In genomic region chr6:135364041-135364745, GRCm38 (mm10) we compare ENCODE assay signal across 8 mouse cellular contexts. TPM values are rescaled to one million over a fixed set of nuclear protein-coding genes. Genes with fewer than 3 reads are reported as not detected.
A peak's percentile ranks its signal among the peaks of the same experiment; 100 is the strongest.
DNase-seq lines count a peak whose midpoint lies in the region; ATAC-seq and TF ChIP-seq lines count a peak whose summit lies in the region.

No protein-coding gene starts in this region.

- WGBS in heart, embryonic 12.5 days: 41% methylated on average over 9 of the region's 9 CpGs
- WGBS in limb, embryonic 11.5 days: 7% methylated on average over 9 of the region's 9 CpGs
- 14% methylated on average over 9 of the region's 9 CpGs for WGBS in small intestine, adult 2 months

- peak overlapping the region; percentile 86; the same call in 1 of the 2 replicates for H3K4me2 ChIP-seq in CH12.LX (ENCODE audit: insufficient read depth, low read depth, poor library complexity, severe bottlenecking)
- peak overlapping the region; percentile 61 for H3K4me2 ChIP-seq in heart, embryonic 12.5 days
- no peak overlapping the region for H3K4me2 ChIP-seq in limb, embryonic 11.5 days (ENCODE audit: low read depth, severe bottlenecking)

- in situ Hi-C loops in CH12.LX (cut with MboI; ENCODE audit: low pct_ligation_motif_present, low pct_unique_long_range_greater_than_20kb, low sequenced_read_pairs): loop anchor here (10.0 kb wide), 1 partner anchor 189 kb away; no protein-coding TSS in a partner anchor

- TF ChIP-seq RAD21 in CH12.LX (IDR thresholded peaks at IDR 0.05; ENCODE audit: low read depth, low read length): no peak

- H3K36me3 ChIP-seq in CH12.LX (replicated peaks in 1 of 2; ENCODE audit: control insufficient read depth in 1 of 2, insufficient read depth in 1 of 2, low read length in 1 of 2): no peaks in the 10 kb centered on the region
- H3K36me3 ChIP-seq in heart, embryonic 12.5 days: no peaks in the 10 kb centered on the region
- H3K36me3 ChIP-seq in limb, embryonic 11.5 days (ENCODE audit: control insufficient read depth, insufficient read depth, low read length): no peaks in the 10 kb centered on the region
- peaks cover 6% of the 10 kb centered on the region; the same call in 1 of the 2 replicates for H3K36me3 ChIP-seq in small intestine, adult 2 months (ENCODE audit: control insufficient read depth, insufficient read depth, low read length)

- no peak overlapping the region for H3K9ac ChIP-seq in CH12.LX (ENCODE audit: insufficient read depth, low read depth)
- H3K9ac ChIP-seq in heart, embryonic 12.5 days: peak overlapping the region; percentile 35; the same call in 1 of the 2 replicates
- no peak overlapping the region; the same call in 1 of the 2 replicates for H3K9ac ChIP-seq in limb, embryonic 11.5 days (ENCODE audit: low read length)

- no peaks in the 10 kb centered on the region for H3K9me3 ChIP-seq in CH12.LX (replicated peaks; ENCODE audit: low read length)
- no peaks in the 10 kb centered on the region for H3K9me3 ChIP-seq in heart, embryonic 12.5 days (replicated peaks)
- no peaks in the 10 kb centered on the region for H3K9me3 ChIP-seq in limb, embryonic 11.5 days (ENCODE audit: control insufficient read depth, low read length)

- ATAC-seq in heart, embryonic 12.5 days (ENCODE audit: insufficient number of reproducible peaks, low FRiP score): peak; percentile 13; the same call in 1 of the 2 replicates
- 0 out of 2 replicates have a peak, but pooled peaks have one; percentile 4 for ATAC-seq in limb, embryonic 11.5 days (ENCODE audit: insufficient number of reproducible peaks, low FRiP score, low TSS enrichment, low read depth)

- no peak for TF ChIP-seq EP300 in CH12.LX (IDR thresholded peaks at IDR 0.05; ENCODE audit: low read length)

- H3K4me3 ChIP-seq in CH12.LX (replicated peaks in 1 of 3; ENCODE audit: low read depth in 2 of 3, low read length in 2 of 3, poor library complexity in 1 of 3): peak overlapping the region in 1 of 3 experiments; percentile 58
- H3K4me3 ChIP-seq in heart, embryonic 12.5 days: peak overlapping the region; percentile 55
- H3K4me3 ChIP-seq in limb, embryonic 11.5 days (ENCODE audit: low read depth, low read length): no peak overlapping the region
- H3K4me3 ChIP-seq in small intestine, adult 2 months (ENCODE audit: low read depth, low read length): peak overlapping the region; percentile 44; the same call in 1 of the 2 replicates

- peaks cover 0 to 32% of the 10 kb centered on the region in 2 experiments; a peak in 3 of 4 replicates for H3K4me1 ChIP-seq in CH12.LX (ENCODE audit: control insufficient read depth in 1 of 2, insufficient read depth in 2 of 2)
- H3K4me1 ChIP-seq in heart, embryonic 12.5 days (replicated peaks): peaks cover 32% of the 10 kb centered on the region
- peaks cover 6% of the 10 kb centered on the region; the same call in 1 of the 2 replicates for H3K4me1 ChIP-seq in limb, embryonic 11.5 days (ENCODE audit: control insufficient read depth, insufficient read depth, low read length)
- peaks cover 19% of the 10 kb centered on the region for H3K4me1 ChIP-seq in small intestine, adult 2 months (ENCODE audit: control insufficient read depth, insufficient read depth, insufficient read length, low read length)

- peak; percentile 93 for DNase-seq in 3T3-L1 (ENCODE audit: low read depth, low spot score)
- peak; percentile 21 for DNase-seq in CH12.LX (ENCODE audit: extremely low read depth)
- DNase-seq in limb, embryonic 11.5 days (ENCODE audit: low spot score): peak; percentile 38
- DNase-seq in frontal cortex, postnatal 14 days (ENCODE audit: low spot score in 2 of 2): no peak
- DNase-seq in spleen, postnatal 10 days (ENCODE audit: low spot score in 2 of 2): no peak
- DNase-seq in ovary, postnatal 14 days (ENCODE audit: low spot score): no peak

- dilution Hi-C loops in CH12.LX (cut with MboI; ENCODE audit: extremely low pct_ligation_motif_present, extremely low pct_unique_long_range_greater_than_20kb, low sequenced_read_pairs): no loop called here

- no peaks in the 10 kb centered on the region for H3K79me2 ChIP-seq in CH12.LX (replicated peaks; ENCODE audit: control insufficient read depth, extremely low read depth, insufficient read depth, poor library complexity, severe bottlenecking)

- TF ChIP-seq CTCF in CH12.LX (conservative IDR thresholded peaks at IDR 0.05 in 1 of 2, IDR thresholded peaks at IDR 0.05 in 1 of 2; ENCODE audit: low read depth in 2 of 2, low read length in 2 of 2): no peak
- TF ChIP-seq CTCF in small intestine, adult 2 months (IDR thresholded peaks at IDR 0.05; ENCODE audit: extremely low read depth, insufficient read length, insufficient replicate concordance, low read depth, low read length): no peak

- H3K27me3 ChIP-seq in CH12.LX (replicated peaks): no peaks in the 10 kb centered on the region
- H3K27me3 ChIP-seq in heart, embryonic 12.5 days (replicated peaks): no peaks in the 10 kb centered on the region
- no peaks in the 10 kb centered on the region for H3K27me3 ChIP-seq in limb, embryonic 11.5 days (ENCODE audit: control insufficient read depth, insufficient read depth, low read length)
- no peaks in the 10 kb centered on the region for H3K27me3 ChIP-seq in small intestine, adult 2 months (ENCODE audit: control insufficient read depth, insufficient read depth, low read length)

- H3K27ac ChIP-seq in CH12.LX (ENCODE audit: insufficient read depth, low read depth): no peak overlapping the region
- H3K27ac ChIP-seq in heart, embryonic 12.5 days (ENCODE audit: poor library complexity, severe bottlenecking): peak overlapping the region; percentile 79
- H3K27ac ChIP-seq in limb, embryonic 11.5 days (replicated peaks; ENCODE audit: low read depth, low read length): peak overlapping the region; percentile 52; the same call in 1 of the 2 replicates
- peak overlapping the region; percentile 17 for H3K27ac ChIP-seq in small intestine, adult 2 months (ENCODE audit: insufficient read depth, low read depth, low read length)

- TF ChIP-seq POLR2A in CH12.LX (IDR thresholded peaks at IDR 0.05; ENCODE audit: low read depth, low read length): no peak
- no peak for TF ChIP-seq POLR2A in small intestine, adult 2 months (IDR thresholded peaks at IDR 0.05; ENCODE audit: low read depth, low read length)

TF ChIP-seq in CH12.LX, 34 proteins besides CTCF, POLR2A, EP300 and RAD21:
- TF ChIP-seq POLR2AphosphoS2 (IDR thresholded peaks at IDR 0.05; ENCODE audit: low read depth, low read length): no peak
- TF ChIP-seq PAX5 (IDR thresholded peaks at IDR 0.05; ENCODE audit: low read length): no peak
- 0 out of 2 replicates have a peak, but pooled peaks have one; percentile 11 for TF ChIP-seq MXI1 (IDR thresholded peaks at IDR 0.05; ENCODE audit: low read depth, low read length)
- no peak for TF ChIP-seq TCF12 (IDR thresholded peaks at IDR 0.05; ENCODE audit: low read depth, low read length)
- no peak for TF ChIP-seq MEF2A (IDR thresholded peaks at IDR 0.05; ENCODE audit: borderline replicate concordance, low read depth, low read length)
- TF ChIP-seq ZNF384 (IDR thresholded peaks at IDR 0.05; ENCODE audit: low read depth, low read length): peak; percentile 36; the same call in 1 of the 2 replicates
TF ChIP-seq in CH12.LX: peak in this region for 2.

RNA-seq across cellular contexts. Expression of gene Emp1, which starts 1.8 kb away (rescaled TPM):
- total RNA-seq in CH12.LX (2012; rRNA removed): 1.9 and 2.5 TPM in 2 replicates
- total RNA-seq in CH12.LX (2014; rRNA removed): 11.3 and 14.6 TPM in 2 replicates
- polyA plus RNA-seq in CH12.LX (2012; ENCODE audit: insufficient read length, low read depth): 6.4 and 7.0 TPM in 2 replicates
- 28.0 and 30.2 TPM in 2 replicates for polyA plus RNA-seq in heart, embryonic 12.5 days (2016; fragmentation: Nextera tagmentation; extraction: Ambion mirVana)
- 6.8 and 7.8 TPM in 2 replicates for polyA plus RNA-seq in limb, embryonic 11.5 days (2014; fragmentation: Nextera tagmentation; extraction: Ambion mirVana)
- 131 and 234 TPM in 2 replicates for polyA plus RNA-seq in small intestine, adult 2 months (2012; rRNA removed)

RNA-seq across cellular contexts. Expression of gene Pbp2, which starts 54.0 kb away (rescaled TPM):
- not detected in 2 replicates for total RNA-seq in CH12.LX (2012; rRNA removed)
- total RNA-seq in CH12.LX (2014; rRNA removed): not detected in 2 replicates
- not detected in 2 replicates for polyA plus RNA-seq in CH12.LX (2012; ENCODE audit: insufficient read length, low read depth)
- polyA plus RNA-seq in heart, embryonic 12.5 days (2016; fragmentation: Nextera tagmentation; extraction: Ambion mirVana): not detected in 2 replicates
- polyA plus RNA-seq in limb, embryonic 11.5 days (2014; fragmentation: Nextera tagmentation; extraction: Ambion mirVana): 0.23 TPM in 1 of 2 replicates, not detected in the other
- not detected in 2 replicates for polyA plus RNA-seq in small intestine, adult 2 months (2012; rRNA removed)

Comparison
In these comparisons a context has a peak if more than half of its experiments do, and no peak if none do; other contexts are left out.
1. DNase-seq: peak in 3T3-L1 (single experiment), CH12.LX (single experiment) and limb, embryonic 11.5 days (single experiment); none in frontal cortex, postnatal 14 days (0 of 2), spleen, postnatal 10 days (0 of 2) and ovary, postnatal 14 days (single experiment).